ENCODE assay signal across 14 mouse cellular contexts in genomic region chr2:148141936-148142335, GRCm38 (mm10).
A peak's percentile ranks its signal among the peaks of the same experiment; 100 is the strongest.
DNase-seq lines count a peak whose midpoint lies in the region; ATAC-seq lines count a peak whose summit lies in the region.
"Had no signal": no experiment of that assay in that cellular context is flagged by ENCODE, and none has a peak within 500 bp of the region (broad histone marks: within the 10 kb centered on the region; RNA-seq: fewer than 3 reads in every experiment).

No protein-coding gene starts in this region.

- no peak overlapping the region for H3K9ac ChIP-seq in heart, embryonic 11.5 days (ENCODE audit: low read depth, low read length)
- H3K9ac ChIP-seq: embryonic facial prominence, embryonic 13.5 days; heart, embryonic 15.5 days had no signal

- H3K36me3 ChIP-seq in heart, embryonic 11.5 days (ENCODE audit: control insufficient read depth, insufficient read depth, low read length) = no peaks in the 10 kb centered on the region
- H3K36me3 ChIP-seq: embryonic facial prominence, embryonic 13.5 days; heart, embryonic 15.5 days had no signal

- no peaks in the 10 kb centered on the region for H3K4me1 ChIP-seq in heart, embryonic 11.5 days (ENCODE audit: control insufficient read depth, insufficient read depth, low read length)
- H3K4me1 ChIP-seq in brown adipose tissue, adult 24 weeks (ENCODE audit: control insufficient read depth, insufficient read depth, insufficient read length, low read length) = no peaks in the 10 kb centered on the region; the same call in 1 of the 2 replicates
- H3K4me1 ChIP-seq: embryonic facial prominence, embryonic 13.5 days; heart, embryonic 15.5 days had no signal

- no peak for ATAC-seq in heart, embryonic 11.5 days (replicated peaks; ENCODE audit: insufficient number of reproducible peaks, low FRiP score, low TSS enrichment)
- ATAC-seq: CD4-positive, CD25-positive, alpha-beta regulatory T cell, adult 4 months; forebrain, embryonic 16.5 days; intestine, postnatal 0 days; Patski had no signal

- no peaks in the 10 kb centered on the region for H3K27me3 ChIP-seq in heart, embryonic 11.5 days (ENCODE audit: control insufficient read depth, insufficient read depth, low read length)
- H3K27me3 ChIP-seq: embryonic facial prominence, embryonic 13.5 days; heart, embryonic 15.5 days; Patski had no signal

- peak; percentile 98 for DNase-seq in heart, adult 11 months
- DNase-seq in heart, postnatal 25 days (ENCODE audit: low spot score) = peak; percentile 40
- DNase-seq in lung, postnatal 10 days = peak; percentile 35
- no peak for DNase-seq in thymus, postnatal 36 days
- DNase-seq in layer of hippocampus, adult 9-11 months = no peak
- DNase-seq: cerebellum, postnatal 10 days had no signal

- H3K4me2 ChIP-seq in heart, embryonic 11.5 days = no peak overlapping the region
- H3K4me2 ChIP-seq: embryonic facial prominence, embryonic 13.5 days; heart, embryonic 15.5 days had no signal

- no peaks in the 10 kb centered on the region for H3K9me3 ChIP-seq in heart, embryonic 11.5 days (replicated peaks; ENCODE audit: control insufficient read depth, low read length)
- H3K9me3 ChIP-seq: embryonic facial prominence, embryonic 13.5 days; heart, embryonic 15.5 days had no signal

- intact Hi-C loops in heart, postnatal 25 days (cut with DNase I) = loop anchor here (5.0 kb wide), 1 partner anchor 135 kb away; no protein-coding TSS in a partner anchor

- H3K27ac ChIP-seq in heart, embryonic 11.5 days (ENCODE audit: low read depth, low read length) = no peak overlapping the region
- H3K27ac ChIP-seq in brown adipose tissue, adult 24 weeks (replicated peaks; ENCODE audit: low read depth, low read length) = peak overlapping the region; percentile 35; the same call in 1 of the 2 replicates
- H3K27ac ChIP-seq: embryonic facial prominence, embryonic 13.5 days; heart, embryonic 15.5 days had no signal

- no peak overlapping the region for H3K4me3 ChIP-seq in heart, embryonic 11.5 days (ENCODE audit: low read depth, low read length)
- H3K4me3 ChIP-seq in brown adipose tissue, adult 24 weeks (ENCODE audit: insufficient read depth, low read depth, low read length) = no peak overlapping the region
- H3K4me3 ChIP-seq: embryonic facial prominence, embryonic 13.5 days; heart, embryonic 15.5 days had no signal

- WGBS in heart, embryonic 11.5 days (ENCODE audit: insufficient replicate concordance) = 57% methylated on average over 4 of the region's 4 CpGs

Comparison
In these comparisons a context has a peak if more than half of its experiments do, and no peak if none do; other contexts are left out.
1. DNase-seq: peak in heart, adult 11 months (single experiment), heart, postnatal 25 days (single experiment) and lung, postnatal 10 days (single experiment); none in thymus, postnatal 36 days (0 of 2) and layer of hippocampus, adult 9-11 months (single experiment).